Mouse (Mus musculus): ENCODE data around the gene Lmo1. TPM values are rescaled to one million over a fixed set of nuclear protein-coding genes. Genes with fewer than 3 reads are reported as not detected.
"Not testable (repeated sequence)": the region's sequence is repeated elsewhere in the genome, so short reads cannot be mapped to it uniquely, and the experiment has no call there.

Lmo1 gene
- polyA plus RNA-seq, 1 experiment from 2014 or later: 2.9 TPM

GRCm38 (mm10) chr7:109141054-109141453 is 34.0 kb downstream of the Lmo1 start:
- WGBS: 41% methylated on average over 2 of the region's 2 CpGs
- no peak for ATAC-seq (replicated peaks; ENCODE audit: low FRiP score, low TSS enrichment, low read depth)
- Histone ChIP-seq H3K36me3 (ENCODE audit: control insufficient read depth, insufficient read depth, low read length) (no peaks in the 10 kb centered on the region), H3K27ac (ENCODE audit: low read depth) (no peak overlapping the region), H3K4me2 (ENCODE audit: low read length) (no peak overlapping the region), H3K4me3 (ENCODE audit: low read depth, low read length) (no peak overlapping the region), H3K9me3 (ENCODE audit: control insufficient read depth, low read length) (no peaks in the 10 kb centered on the region), H3K4me1 (replicated peaks; ENCODE audit: control insufficient read depth, insufficient read depth, low read length) (peaks cover 3% of the 10 kb centered on the region; the same call in 1 of the 2 replicates), H3K27me3 (replicated peaks; ENCODE audit: control insufficient read depth, insufficient read depth, low read length) (no peaks in the 10 kb centered on the region; the same call in 1 of the 2 replicates), H3K9ac (ENCODE audit: low read length) (no peak overlapping the region)
- DNase-seq (ENCODE audit: low spot score): no peak

- ATAC-seq (replicated peaks; ENCODE audit: low FRiP score, low TSS enrichment, low read depth) (peak; percentile 79), DNase-seq (ENCODE audit: low spot score) (peak; percentile 91)
- Histone ChIP-seq H3K9ac (ENCODE audit: low read length) (no peak overlapping the region), H3K27me3 (replicated peaks; ENCODE audit: control insufficient read depth, insufficient read depth, low read length) (no peaks in the 10 kb centered on the region; the same call in 1 of the 2 replicates), H3K4me3 (ENCODE audit: low read depth, low read length) (no peak overlapping the region), H3K9me3 (ENCODE audit: control insufficient read depth, low read length) (no peaks in the 10 kb centered on the region), H3K27ac (ENCODE audit: low read depth) (no peak overlapping the region), H3K36me3 (ENCODE audit: control insufficient read depth, insufficient read depth, low read length) (no peaks in the 10 kb centered on the region), H3K4me2 (ENCODE audit: low read length) (no peak overlapping the region), H3K4me1 (replicated peaks; ENCODE audit: control insufficient read depth, insufficient read depth, low read length) (no peaks in the 10 kb centered on the region)
- WGBS: 10% methylated on average over 3 of the region's 3 CpGs
These were observed 35.6 kb downstream of the Lmo1 start for GRCm38 (mm10) chr7:109139405-109139804.

- ATAC-seq (replicated peaks; ENCODE audit: low FRiP score, low TSS enrichment, low read depth): no peak
- Histone ChIP-seq H3K36me3 (ENCODE audit: control insufficient read depth, insufficient read depth, low read length) (no peaks in the 10 kb centered on the region), H3K4me3 (ENCODE audit: low read depth, low read length) (no peak overlapping the region), H3K27me3 (replicated peaks; ENCODE audit: control insufficient read depth, insufficient read depth, low read length) (no peaks in the 10 kb centered on the region), H3K27ac (ENCODE audit: low read depth) (no peak overlapping the region), H3K9me3 (ENCODE audit: control insufficient read depth, low read length) (no peaks in the 10 kb centered on the region), H3K4me2 (ENCODE audit: low read length) (no peak overlapping the region), H3K9ac (ENCODE audit: low read length) (no peak overlapping the region), H3K4me1 (replicated peaks; ENCODE audit: control insufficient read depth, insufficient read depth, low read length) (no peaks in the 10 kb centered on the region)
- 92% methylated on average over 8 of the region's 8 CpGs for WGBS
- DNase-seq (ENCODE audit: low spot score): no peak
These were observed 37.6 kb downstream of the Lmo1 start for GRCm38 (mm10) chr7:109137441-109137840.

GRCm38 (mm10) chr7:109131565-109131964 is 43.4 kb downstream of the Lmo1 start:
- Histone ChIP-seq H3K9ac (ENCODE audit: low read length) (no peak overlapping the region), H3K4me2 (ENCODE audit: low read length) (no peak overlapping the region), H3K4me3 (ENCODE audit: low read depth, low read length) (no peak overlapping the region), H3K27ac (ENCODE audit: low read depth) (no peak overlapping the region), H3K4me1 (replicated peaks; ENCODE audit: control insufficient read depth, insufficient read depth, low read length) (no peaks in the 10 kb centered on the region), H3K36me3 (ENCODE audit: control insufficient read depth, insufficient read depth, low read length) (no peaks in the 10 kb centered on the region), H3K27me3 (replicated peaks; ENCODE audit: control insufficient read depth, insufficient read depth, low read length) (no peaks in the 10 kb centered on the region), H3K9me3 (ENCODE audit: control insufficient read depth, low read length) (no peaks in the 10 kb centered on the region)
- WGBS: 76% methylated on average over 2 of the region's 2 CpGs
- no peak for DNase-seq (ENCODE audit: low spot score)
- ATAC-seq (replicated peaks; ENCODE audit: low FRiP score, low TSS enrichment, low read depth): no peak

- Histone ChIP-seq H3K27me3 (replicated peaks; ENCODE audit: control insufficient read depth, insufficient read depth, low read length) (no peaks in the 10 kb centered on the region), H3K4me1 (replicated peaks; ENCODE audit: control insufficient read depth, insufficient read depth, low read length) (no peaks in the 10 kb centered on the region), H3K4me3 (ENCODE audit: low read depth, low read length) (no peak overlapping the region), H3K27ac (ENCODE audit: low read depth) (no peak overlapping the region), H3K36me3 (ENCODE audit: control insufficient read depth, insufficient read depth, low read length) (no peaks in the 10 kb centered on the region), H3K9ac (ENCODE audit: low read length) (no peak overlapping the region), H3K9me3 (ENCODE audit: control insufficient read depth, low read length) (no peaks in the 10 kb centered on the region), H3K4me2 (ENCODE audit: low read length) (no peak overlapping the region)
- no peak for ATAC-seq (replicated peaks; ENCODE audit: low FRiP score, low TSS enrichment, low read depth)
- DNase-seq (ENCODE audit: low spot score): no peak
- WGBS: 69% methylated on average over 5 of the region's 5 CpGs
These were observed 44.9 kb downstream of the Lmo1 start for GRCm38 (mm10) chr7:109129946-109130686.

- Histone ChIP-seq H3K36me3 (ENCODE audit: control insufficient read depth, insufficient read depth, low read length) (no peaks in the 10 kb centered on the region), H3K9ac (ENCODE audit: low read length) (no peak overlapping the region), H3K27me3 (replicated peaks; ENCODE audit: control insufficient read depth, insufficient read depth, low read length) (no peaks in the 10 kb centered on the region), H3K9me3 (ENCODE audit: control insufficient read depth, low read length) (no peaks in the 10 kb centered on the region), H3K27ac (ENCODE audit: low read depth) (no peak overlapping the region), H3K4me1 (replicated peaks; ENCODE audit: control insufficient read depth, insufficient read depth, low read length) (no peaks in the 10 kb centered on the region), H3K4me2 (ENCODE audit: low read length) (no peak overlapping the region), H3K4me3 (ENCODE audit: low read depth, low read length) (no peak overlapping the region)
- no peak for ATAC-seq (replicated peaks; ENCODE audit: low FRiP score, low TSS enrichment, low read depth)
- peak; percentile 77 for DNase-seq (ENCODE audit: low spot score)
These were observed 45.6 kb downstream of the Lmo1 start for GRCm38 (mm10) chr7:109129442-109129841.

- Histone ChIP-seq H3K4me2 (ENCODE audit: low read length) (no peak overlapping the region), H3K9me3 (ENCODE audit: control insufficient read depth, low read length) (no peaks in the 10 kb centered on the region), H3K27me3 (replicated peaks; ENCODE audit: control insufficient read depth, insufficient read depth, low read length) (no peaks in the 10 kb centered on the region), H3K4me1 (replicated peaks; ENCODE audit: control insufficient read depth, insufficient read depth, low read length) (no peaks in the 10 kb centered on the region), H3K36me3 (ENCODE audit: control insufficient read depth, insufficient read depth, low read length) (no peaks in the 10 kb centered on the region), H3K9ac (ENCODE audit: low read length) (no peak overlapping the region), H3K4me3 (ENCODE audit: low read depth, low read length) (no peak overlapping the region), H3K27ac (ENCODE audit: low read depth) (no peak overlapping the region)
- 76% methylated on average over 4 of the region's 4 CpGs for WGBS
- no peak for ATAC-seq (replicated peaks; ENCODE audit: low FRiP score, low TSS enrichment, low read depth)
- no peak for DNase-seq (ENCODE audit: low spot score)
These were observed 59.1 kb downstream of the Lmo1 start for GRCm38 (mm10) chr7:109115929-109116328.

GRCm38 (mm10) chr7:109115488-109115887 is 59.5 kb downstream of the Lmo1 start:
- ATAC-seq (replicated peaks; ENCODE audit: low FRiP score, low TSS enrichment, low read depth); H3K4me2 ChIP-seq (ENCODE audit: low read length); H3K9ac ChIP-seq (ENCODE audit: low read length); H3K4me1 ChIP-seq (replicated peaks; ENCODE audit: control insufficient read depth, insufficient read depth, low read length); H3K9me3 ChIP-seq (ENCODE audit: control insufficient read depth, low read length); H3K4me3 ChIP-seq (ENCODE audit: low read depth, low read length); H3K27me3 ChIP-seq (replicated peaks; ENCODE audit: control insufficient read depth, insufficient read depth, low read length); DNase-seq (ENCODE audit: low spot score); H3K36me3 ChIP-seq (ENCODE audit: control insufficient read depth, insufficient read depth, low read length); H3K27ac ChIP-seq (ENCODE audit: low read depth): not testable (repeated sequence)
- WGBS: 60% methylated on average over 1 of the region's 4 CpGs

GRCm38 (mm10) chr7:109114950-109115349 is 60.1 kb downstream of the Lmo1 start:
- Histone ChIP-seq H3K4me3 (ENCODE audit: low read depth, low read length) (no peak overlapping the region), H3K27me3 (replicated peaks; ENCODE audit: control insufficient read depth, insufficient read depth, low read length) (no peaks in the 10 kb centered on the region), H3K36me3 (ENCODE audit: control insufficient read depth, insufficient read depth, low read length) (no peaks in the 10 kb centered on the region), H3K4me1 (replicated peaks; ENCODE audit: control insufficient read depth, insufficient read depth, low read length) (no peaks in the 10 kb centered on the region), H3K9me3 (ENCODE audit: control insufficient read depth, low read length) (no peaks in the 10 kb centered on the region), H3K9ac (ENCODE audit: low read length) (no peak overlapping the region), H3K4me2 (ENCODE audit: low read length) (no peak overlapping the region), H3K27ac (ENCODE audit: low read depth) (no peak overlapping the region)
- DNase-seq (ENCODE audit: low spot score) (no peak), ATAC-seq (replicated peaks; ENCODE audit: low FRiP score, low TSS enrichment, low read depth) (no peak)
- 38% methylated on average over 10 of the region's 10 CpGs for WGBS
